Mouse (Mus musculus) MEL (cell line): ENCODE measurements at regions not wholly inside any gene's neighbourhood (a gene's known extent, or its start where the extent isn't known, plus 50 kb on each side); places are given as distances from the start of the nearest gene placed in this dataset.

Source experiments
- DNase-seq: peaks from one replicate; pipeline ENCODE4 v3.0.0; 2011; ENCODE audit warnings: low read depth, low spot score
- H3K27ac ChIP-seq: 2 replicates; pipeline ENCODE4 v1.5.1; 2012; ENCODE audit warnings: low read depth, mild to moderate bottlenecking, control low read depth, low read length, moderate library complexity; ENCODE audit not compliant: control insufficient read depth
- H3K27me3 ChIP-seq, 2 experiments: fragments of 150-350 bp in 1 of 2; sonication (generic) in 1 of 2; 2 replicates each; pipeline ENCODE4 v1.6.1; 2012; ENCODE audit warnings: low read length in 2 of 2, mild to moderate bottlenecking in 2 of 2, improper control_type of control experiment in 1 of 2, moderate library complexity in 1 of 2; ENCODE audit not compliant: insufficient read depth in 2 of 2, control insufficient read depth in 1 of 2
- H3K36me3 ChIP-seq, 2 experiments: 2 replicates each; pipeline ENCODE4 v1.6.1; 2012 to 2014; ENCODE audit warnings: low read length in 2 of 2, improper control_type of control experiment in 1 of 2, inconsistent platforms in 1 of 2, mild to moderate bottlenecking in 1 of 2; ENCODE audit not compliant: insufficient read depth in 2 of 2, control insufficient read depth in 1 of 2
- H3K4me1 ChIP-seq, 2 experiments: fragments of 150-350 bp in 1 of 2; sonication (generic) in 1 of 2; 2 replicates each; pipeline ENCODE4 v1.6.1; 2012; ENCODE audit warnings: low read length in 2 of 2, improper control_type of control experiment in 1 of 2, mild to moderate bottlenecking in 1 of 2; ENCODE audit not compliant: insufficient read depth in 2 of 2, control insufficient read depth in 1 of 2
- H3K4me3 ChIP-seq, 2 experiments: fragments of 150-350 bp in 1 of 2; sonication (generic) in 1 of 2; 2 replicates each; pipeline ENCODE4 v1.5.1; 2012; ENCODE audit warnings: low read depth in 2 of 2, low read length in 2 of 2, mild to moderate bottlenecking in 2 of 2, moderate library complexity in 2 of 2, control low read depth in 1 of 2, improper control_type of control experiment in 1 of 2; ENCODE audit not compliant: control insufficient read depth in 1 of 2, insufficient read depth in 1 of 2
- H3K79me2 ChIP-seq: 2 replicates; pipeline ENCODE4 v1.6.1; 2012; ENCODE audit warnings: mild to moderate bottlenecking, low read length, moderate library complexity; ENCODE audit not compliant: control insufficient read depth, poor library complexity, insufficient read depth
- H3K9ac ChIP-seq: 2 replicates; pipeline ENCODE4 v1.6.1; 2012; ENCODE audit warnings: low read depth, mild to moderate bottlenecking, control low read depth, low read length, moderate library complexity; ENCODE audit not compliant: control insufficient read depth, poor library complexity, severe bottlenecking
- H3K9me3 ChIP-seq: fragments of 150-350 bp; sonication (generic); replicated peaks from 2 replicates; pipeline ENCODE4 v1.6.1; 2012; ENCODE audit warnings: mild to moderate bottlenecking, low read length, improper control_type of control experiment, moderate library complexity; ENCODE audit not compliant: insufficient read depth
- E2F4 ChIP-seq: IDR thresholded peaks from 2 replicates; pipeline ENCODE4 v1.6.1; 2011; ENCODE audit warnings: low read depth, low read length, improper control_type of control experiment, borderline replicate concordance
- GATA1 ChIP-seq: IDR thresholded peaks from 2 replicates; pipeline ENCODE4 v1.6.1; 2011; ENCODE audit warnings: low read depth, low read length, improper control_type of control experiment
- HCFC1 ChIP-seq: IDR thresholded peaks from 2 replicates; pipeline ENCODE4 v1.6.1; 2012; ENCODE audit warnings: low read depth, mild to moderate bottlenecking, inconsistent platforms, low read length, improper control_type of control experiment, moderate library complexity
- KAT2A ChIP-seq: conservative IDR thresholded peaks from 2 replicates; pipeline ENCODE4 v1.6.1; 2012; ENCODE audit warnings: low read depth, low read length, improper control_type of control experiment, inconsistent platforms
- MAX ChIP-seq: IDR thresholded peaks from 2 replicates; pipeline ENCODE4 v1.6.1; 2011; ENCODE audit warnings: low read length, improper control_type of control experiment
- MAZ ChIP-seq: IDR thresholded peaks from 2 replicates; pipeline ENCODE4 v1.6.1; 2012; ENCODE audit warnings: low read depth, mild to moderate bottlenecking, inconsistent platforms, low read length, improper control_type of control experiment
- MYB ChIP-seq: IDR thresholded peaks from 2 replicates; pipeline ENCODE4 v1.6.1; 2011; ENCODE audit warnings: mild to moderate bottlenecking, low read depth, low read length, improper control_type of control experiment
- MYC ChIP-seq: IDR thresholded peaks from 2 replicates; pipeline ENCODE4 v1.6.1; 2011; ENCODE audit warnings: low read depth, mild to moderate bottlenecking, low read length, improper control_type of control experiment, moderate library complexity
- POLR2A ChIP-seq, 2 experiments: IDR thresholded peaks; 2 replicates each; pipeline ENCODE4 v1.6.1; 2011 to 2012; ENCODE audit warnings: low read length in 2 of 2, mild to moderate bottlenecking in 2 of 2, control low read depth in 1 of 2, improper control_type of control experiment in 1 of 2, low read depth in 1 of 2, moderate library complexity in 1 of 2; ENCODE audit not compliant: control insufficient read depth in 1 of 2, insufficient read depth in 1 of 2, poor library complexity in 1 of 2
- POLR2AphosphoS2 ChIP-seq: IDR thresholded peaks from 2 replicates; pipeline ENCODE4 v1.6.1; 2011; ENCODE audit warnings: low read length, improper control_type of control experiment
- POLR2AphosphoS5 ChIP-seq: IDR thresholded peaks from 2 replicates; pipeline ENCODE4 v1.6.1; 2012; ENCODE audit warnings: low read depth, borderline replicate concordance, mild to moderate bottlenecking, inconsistent platforms, low read length, moderate library complexity, mixed read lengths
- RAD21 ChIP-seq: IDR thresholded peaks from 2 replicates; pipeline ENCODE4 v1.6.1; 2011; ENCODE audit warnings: mild to moderate bottlenecking, low read depth, low read length, improper control_type of control experiment
- RCOR1 ChIP-seq: IDR thresholded peaks from 2 replicates; pipeline ENCODE4 v1.6.1; 2012; ENCODE audit warnings: low read depth, mild to moderate bottlenecking, inconsistent platforms, low read length, improper control_type of control experiment
- SMC3 ChIP-seq: IDR thresholded peaks from 2 replicates; pipeline ENCODE4 v1.6.1; 2011; ENCODE audit warnings: low read depth, low read length, improper control_type of control experiment
- TCF12 ChIP-seq: IDR thresholded peaks from 2 replicates; pipeline ENCODE4 v1.6.1; 2014; ENCODE audit warnings: low read depth, mild to moderate bottlenecking, inconsistent platforms, low read length, improper control_type of control experiment, moderate library complexity
- UBTF ChIP-seq: IDR thresholded peaks from 2 replicates; pipeline ENCODE4 v1.6.1; 2012; ENCODE audit warnings: low read depth, mild to moderate bottlenecking, inconsistent platforms, low read length, improper control_type of control experiment, moderate library complexity, borderline replicate concordance; ENCODE audit not compliant: insufficient read depth
- USF2 ChIP-seq, 2 experiments: IDR thresholded peaks; 2 replicates each; pipeline ENCODE4 v1.6.1; 2011 to 2012; ENCODE audit warnings: improper control_type of control experiment in 2 of 2, low read length in 2 of 2, borderline replicate concordance in 1 of 2, inconsistent platforms in 1 of 2, low read depth in 1 of 2, mild to moderate bottlenecking in 1 of 2; ENCODE audit not compliant: insufficient read depth in 1 of 2
- ZC3H11A ChIP-seq: IDR thresholded peaks from 2 replicates; pipeline ENCODE4 v1.6.1; 2012; ENCODE audit warnings: low read depth, mild to moderate bottlenecking, inconsistent platforms, low read length, improper control_type of control experiment
- ZMIZ1 ChIP-seq: IDR thresholded peaks from 2 replicates; pipeline ENCODE4 v1.6.1; 2012; ENCODE audit warnings: low read depth, mild to moderate bottlenecking, inconsistent platforms, low read length, improper control_type of control experiment, moderate library complexity
- ZNF384 ChIP-seq: IDR thresholded peaks from 2 replicates; pipeline ENCODE4 v1.6.1; 2012; ENCODE audit warnings: low read depth, mild to moderate bottlenecking, inconsistent platforms, low read length, improper control_type of control experiment

DNA sequence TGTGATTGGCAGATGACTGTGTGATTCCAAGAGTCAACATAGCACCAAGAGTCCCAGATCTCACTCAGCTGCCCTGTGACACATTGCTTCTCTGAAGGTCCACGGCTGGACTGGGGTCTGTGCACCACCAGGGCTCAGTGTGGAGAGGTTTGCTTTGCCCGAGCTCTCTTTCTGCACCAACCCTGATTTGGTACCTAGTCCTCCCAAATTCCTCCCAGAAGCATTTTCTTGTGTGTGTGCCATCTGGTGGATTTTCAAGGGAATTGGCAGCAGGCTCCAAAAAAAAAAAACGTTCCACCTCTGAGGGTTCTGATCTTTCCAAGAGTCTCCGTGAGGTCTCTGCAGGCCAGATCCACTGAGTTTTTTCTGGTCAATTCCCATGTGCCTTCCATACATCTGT, 107.3 kb downstream of the Zfp365 start:
- H3K36me3 ChIP-seq: no peaks in the 10 kb centered on the region
- no peaks in the 10 kb centered on the region for H3K9me3 ChIP-seq
- H3K4me1 ChIP-seq: no peaks in the 10 kb centered on the region
- TF ChIP-seq ZNF384 (no peak), GATA1 (no peak), POLR2A (IDR thresholded peaks at IDR 0.05; ENCODE audit: control insufficient read depth in 1 of 2, insufficient read depth in 1 of 2, low read depth in 1 of 2, low read length in 2 of 2, poor library complexity in 1 of 2) (no peak), E2F4 (no peak), SMC3 (peak; percentile 23; the same call in 1 of the 2 replicates), KAT2A (no peak), USF2 (IDR thresholded peaks at IDR 0.05; ENCODE audit: borderline replicate concordance in 1 of 2, insufficient read depth in 1 of 2, low read depth in 1 of 2, low read length in 2 of 2) (no peak)
- no peak overlapping the region for H3K4me3 ChIP-seq
- H3K79me2 ChIP-seq: no peaks in the 10 kb centered on the region
- no peaks in the 10 kb centered on the region for H3K27me3 ChIP-seq
- no peak for DNase-seq
- no peak overlapping the region for H3K27ac ChIP-seq
- no peak overlapping the region for H3K9ac ChIP-seq

- no peaks in the 10 kb centered on the region for H3K36me3 ChIP-seq
- H3K9me3 ChIP-seq: no peaks in the 10 kb centered on the region
- DNase-seq: no peak
- no peak overlapping the region for H3K9ac ChIP-seq
- H3K4me1 ChIP-seq: no peaks in the 10 kb centered on the region
- TF ChIP-seq POLR2A (IDR thresholded peaks at IDR 0.05; ENCODE audit: control insufficient read depth in 1 of 2, insufficient read depth in 1 of 2, low read depth in 1 of 2, low read length in 2 of 2, poor library complexity in 1 of 2) (no peak), GATA1 (no peak)
- H3K27me3 ChIP-seq: no peaks in the 10 kb centered on the region
- no peak overlapping the region for H3K27ac ChIP-seq
- no peak overlapping the region for H3K4me3 ChIP-seq
- H3K79me2 ChIP-seq: no peaks in the 10 kb centered on the region
Measured at GRCm38 (mm10) chr10:67804637-67805036, 107.8 kb downstream of the Zfp365 start.

- no peak overlapping the region for H3K27ac ChIP-seq
Measured at GRCm38 (mm10) chr10:67802156-67802555, 110.3 kb downstream of the Zfp365 start.

More at GRCm38 (mm10) chr10:67802156-67802555, 110.3 kb downstream of the Zfp365 start:
- no peak overlapping the region for H3K4me3 ChIP-seq
- no peak for DNase-seq
- H3K9ac ChIP-seq: no peak overlapping the region
- no peaks in the 10 kb centered on the region for H3K27me3 ChIP-seq
- no peaks in the 10 kb centered on the region for H3K79me2 ChIP-seq
- no peaks in the 10 kb centered on the region for H3K4me1 ChIP-seq
- H3K9me3 ChIP-seq: no peaks in the 10 kb centered on the region
- TF ChIP-seq POLR2AphosphoS2: no peak
- TF ChIP-seq HCFC1: no peak
- TF ChIP-seq ZC3H11A: no peak
- TF ChIP-seq ZMIZ1: no peak
- TF ChIP-seq RCOR1: no peak
- TF ChIP-seq POLR2AphosphoS5: no peak
- TF ChIP-seq MYB: no peak
- TF ChIP-seq MAX: no peak
- TF ChIP-seq MYC: no peak
- TF ChIP-seq RAD21: no peak
- no peak for TF ChIP-seq ZNF384
- TF ChIP-seq TCF12: no peak
- TF ChIP-seq UBTF: no peak
- no peak for TF ChIP-seq MAZ
- no peaks in the 10 kb centered on the region for H3K36me3 ChIP-seq
